Mouse (Mus musculus): ENCODE measurements around the gene Rgs8. TPM values are rescaled to one million over a fixed set of nuclear protein-coding genes. Genes with fewer than 3 reads are reported as not detected.

Gene Rgs8
- polyA plus RNA-seq, 1 experiment from 2014 or later: 0.23 TPM

DNA sequence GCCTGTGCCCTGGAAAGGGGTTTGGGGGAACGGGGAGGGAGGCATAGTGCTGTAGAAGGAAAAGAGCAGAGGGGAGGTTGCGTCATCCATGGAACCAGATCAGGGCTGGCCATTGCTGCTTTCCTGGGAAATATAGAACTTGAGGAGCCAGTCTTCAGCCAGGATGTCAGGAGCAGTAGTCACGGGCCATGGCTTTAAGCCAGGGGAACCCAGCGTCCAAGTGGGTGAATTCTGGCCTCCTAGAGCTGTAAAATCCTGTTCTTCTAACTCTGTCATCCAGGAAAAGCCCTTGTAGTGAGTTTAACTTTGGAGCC, 8.8 kb downstream of the Rgs8 start:
- Histone ChIP-seq H3K9me3 (no peaks in the 10 kb centered on the region), H3K27me3 (replicated peaks) (peaks cover 7% of the 10 kb centered on the region), H3K4me1 (replicated peaks) (peaks cover 14% of the 10 kb centered on the region), H3K27ac (no peak overlapping the region), H3K4me3 (replicated peaks) (no peak overlapping the region), H3K4me2 (replicated peaks) (0 out of 2 replicates have a peak overlapping the region, but pooled peaks have one; percentile 28), H3K36me3 (no peaks in the 10 kb centered on the region), H3K9ac (no peak overlapping the region)
- ATAC-seq: peak; percentile 54
- 34% methylated on average over 4 of the region's 4 CpGs for WGBS

- no peaks in the 10 kb centered on the region for H3K9me3 ChIP-seq
- no peaks in the 10 kb centered on the region for H3K36me3 ChIP-seq
- peaks cover 7% of the 10 kb centered on the region for H3K27me3 ChIP-seq (replicated peaks)
- H3K4me2 ChIP-seq (replicated peaks): no peak overlapping the region
- peaks cover 14% of the 10 kb centered on the region for H3K4me1 ChIP-seq (replicated peaks)
- no peak overlapping the region for H3K27ac ChIP-seq
- H3K4me3 ChIP-seq (replicated peaks): no peak overlapping the region
- ATAC-seq: no peak
- WGBS: 37% methylated on average over 4 of the region's 4 CpGs
- H3K9ac ChIP-seq: no peak overlapping the region
Observed at GRCm38 (mm10) chr1:153662362-153662761, 9.5 kb downstream of the Rgs8 start.

- Histone ChIP-seq H3K4me1 (replicated peaks) (peaks cover 14% of the 10 kb centered on the region), H3K4me3 (replicated peaks) (no peak overlapping the region), H3K36me3 (no peaks in the 10 kb centered on the region), H3K27me3 (replicated peaks) (peaks cover 13% of the 10 kb centered on the region), H3K27ac (no peak overlapping the region), H3K4me2 (replicated peaks) (no peak overlapping the region), H3K9me3 (no peaks in the 10 kb centered on the region), H3K9ac (no peak overlapping the region)
- WGBS: 19% methylated on average over 10 of the region's 10 CpGs
- no peak for ATAC-seq
Observed at GRCm38 (mm10) chr1:153665066-153665715, 12.4 kb downstream of the Rgs8 start.

DNA sequence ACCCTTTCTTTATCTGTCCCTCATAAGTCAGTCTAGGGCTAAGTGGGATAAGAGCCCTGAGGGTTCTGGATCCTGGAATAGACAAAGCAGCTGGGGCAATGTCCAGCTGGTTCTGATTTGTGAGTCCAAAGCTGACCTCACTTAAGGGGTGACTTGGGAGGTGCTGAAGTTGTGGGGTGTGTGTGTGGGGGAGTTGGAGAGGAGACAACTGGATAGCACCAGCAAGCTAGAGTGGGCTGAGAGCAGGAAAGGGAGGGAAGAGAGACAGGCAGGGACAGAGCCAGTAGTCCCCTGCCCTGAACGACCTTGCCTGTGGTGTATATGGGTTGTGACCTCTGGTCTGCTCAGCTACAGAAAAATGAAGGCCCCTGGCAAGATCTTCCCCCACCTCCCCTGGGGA, 13.4 kb downstream of the Rgs8 start:
- Histone ChIP-seq H3K27me3 (replicated peaks) (peaks cover 13% of the 10 kb centered on the region), H3K36me3 (no peaks in the 10 kb centered on the region), H3K27ac (no peak overlapping the region), H3K4me3 (replicated peaks) (no peak overlapping the region), H3K9ac (no peak overlapping the region), H3K4me1 (replicated peaks) (peaks cover 14% of the 10 kb centered on the region), H3K4me2 (replicated peaks) (no peak overlapping the region), H3K9me3 (no peaks in the 10 kb centered on the region)
- no peak for ATAC-seq
- WGBS: 6% methylated on average over 1 of the region's 1 CpGs

DNA sequence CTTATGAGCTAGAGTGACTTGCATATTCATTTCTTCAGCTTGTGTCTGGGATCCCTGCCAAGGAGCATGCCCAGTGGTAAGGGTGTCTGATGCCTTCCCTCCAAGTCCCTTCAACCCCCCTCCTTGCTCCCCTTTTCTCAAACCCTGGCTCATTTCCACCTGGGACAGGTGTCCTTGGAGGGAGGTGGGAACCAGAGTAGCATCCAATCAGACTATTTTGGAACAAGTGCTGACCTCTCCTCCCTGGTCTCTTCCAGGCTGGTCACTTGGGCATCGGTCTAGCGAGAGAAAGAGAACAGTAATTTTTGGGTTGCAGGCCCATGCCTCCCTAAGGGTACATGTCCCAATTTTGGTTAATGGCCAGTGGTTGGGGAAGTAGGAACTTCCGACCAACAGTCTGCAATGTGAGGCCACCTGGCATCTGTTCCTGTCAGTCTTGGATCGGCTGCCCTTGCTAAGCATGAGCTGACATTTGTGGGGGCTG, 14.5 kb downstream of the Rgs8 start:
- Histone ChIP-seq H3K4me2 (replicated peaks) (no peak overlapping the region), H3K27me3 (replicated peaks) (peaks cover 13% of the 10 kb centered on the region), H3K9ac (no peak overlapping the region), H3K27ac (no peak overlapping the region), H3K4me1 (replicated peaks) (0 out of 2 replicates have a peak, but pooled peaks cover 9% of the 10 kb centered on the region), H3K36me3 (no peaks in the 10 kb centered on the region), H3K4me3 (replicated peaks) (no peak overlapping the region), H3K9me3 (no peaks in the 10 kb centered on the region)
- no peak for ATAC-seq
- 67% methylated on average over 4 of the region's 4 CpGs for WGBS

- no peak overlapping the region for H3K9ac ChIP-seq
- no peaks in the 10 kb centered on the region for H3K36me3 ChIP-seq
- ATAC-seq: no peak
- no peak overlapping the region for H3K27ac ChIP-seq
- H3K4me2 ChIP-seq (replicated peaks): no peak overlapping the region
- 0 out of 2 replicates have a peak, but pooled peaks cover 9% of the 10 kb centered on the region for H3K4me1 ChIP-seq (replicated peaks)
- H3K27me3 ChIP-seq (replicated peaks): peaks cover 13% of the 10 kb centered on the region
- H3K4me3 ChIP-seq (replicated peaks): no peak overlapping the region
- H3K9me3 ChIP-seq: no peaks in the 10 kb centered on the region
- WGBS: 84% methylated on average over 5 of the region's 5 CpGs
Observed at GRCm38 (mm10) chr1:153667781-153668180, 15.0 kb downstream of the Rgs8 start.

DNA sequence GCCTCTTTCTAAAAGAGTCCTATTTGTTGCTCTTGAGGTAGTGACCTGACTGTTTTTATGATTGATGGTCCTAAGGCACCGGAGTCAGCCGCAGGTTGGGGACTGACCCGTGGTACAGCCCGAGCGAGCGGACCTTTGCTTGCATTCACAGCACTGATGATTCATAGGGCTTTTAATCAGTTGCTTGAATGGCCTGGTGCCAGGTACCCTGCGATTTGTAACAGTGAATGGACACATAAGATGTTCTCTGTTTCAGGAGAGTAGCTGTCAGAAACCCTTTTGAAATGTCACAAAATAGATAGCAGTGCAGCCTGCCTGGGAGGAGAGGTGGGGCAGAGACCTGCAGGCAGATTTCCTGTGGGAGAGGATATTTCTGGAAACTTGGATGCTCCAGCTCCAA, 16.3 kb downstream of the Rgs8 start:
- H3K27me3 ChIP-seq (replicated peaks): peaks cover 13% of the 10 kb centered on the region
- no peaks in the 10 kb centered on the region for H3K36me3 ChIP-seq
- no peak overlapping the region for H3K9ac ChIP-seq
- no peak overlapping the region for H3K27ac ChIP-seq
- ATAC-seq: no peak
- WGBS: 45% methylated on average over 7 of the region's 7 CpGs
- H3K4me2 ChIP-seq (replicated peaks): no peak overlapping the region
- H3K4me1 ChIP-seq (replicated peaks): 0 out of 2 replicates have a peak, but pooled peaks cover 9% of the 10 kb centered on the region
- H3K9me3 ChIP-seq: no peaks in the 10 kb centered on the region
- H3K4me3 ChIP-seq (replicated peaks): no peak overlapping the region

DNA sequence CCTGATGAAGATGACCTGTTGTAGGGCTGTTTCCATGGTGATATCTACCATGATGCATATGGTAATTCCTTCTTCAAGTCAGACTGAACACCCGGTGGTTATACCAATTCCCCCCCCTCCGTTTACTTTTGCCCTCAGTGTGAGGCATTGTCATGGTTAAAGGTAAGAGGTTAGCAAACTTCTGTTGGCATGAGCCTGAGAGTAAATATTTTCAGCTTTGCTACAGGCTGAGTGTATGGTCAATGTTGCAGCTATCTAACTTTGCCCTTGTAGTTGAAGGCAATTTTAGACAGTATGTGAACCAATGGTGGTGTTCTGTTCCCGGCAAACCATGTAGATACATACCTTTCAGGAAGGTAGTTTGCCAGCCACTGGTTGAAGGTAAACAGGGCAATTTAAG, 16.9 kb downstream of the Rgs8 start:
- Histone ChIP-seq H3K4me3 (replicated peaks) (no peak overlapping the region), H3K9ac (no peak overlapping the region), H3K4me2 (replicated peaks) (no peak overlapping the region), H3K4me1 (replicated peaks) (0 out of 2 replicates have a peak, but pooled peaks cover 9% of the 10 kb centered on the region), H3K9me3 (no peaks in the 10 kb centered on the region), H3K27ac (no peak overlapping the region), H3K27me3 (replicated peaks) (peaks cover 13% of the 10 kb centered on the region), H3K36me3 (no peaks in the 10 kb centered on the region)
- no peak for ATAC-seq
- 56% methylated on average over 3 of the region's 3 CpGs for WGBS

- Histone ChIP-seq H3K27me3 (replicated peaks) (peaks cover 6% of the 10 kb centered on the region; the same call in 1 of the 2 replicates), H3K4me1 (replicated peaks) (0 out of 2 replicates have a peak, but pooled peaks cover 1% of the 10 kb centered on the region), H3K9ac (no peak overlapping the region), H3K4me3 (replicated peaks) (no peak overlapping the region), H3K27ac (no peak overlapping the region), H3K36me3 (no peaks in the 10 kb centered on the region), H3K4me2 (replicated peaks) (no peak overlapping the region), H3K9me3 (no peaks in the 10 kb centered on the region)
- no peak for ATAC-seq
- 85% methylated on average over 3 of the region's 3 CpGs for WGBS
Observed at GRCm38 (mm10) chr1:153671352-153671751, 18.5 kb downstream of the Rgs8 start.

DNA sequence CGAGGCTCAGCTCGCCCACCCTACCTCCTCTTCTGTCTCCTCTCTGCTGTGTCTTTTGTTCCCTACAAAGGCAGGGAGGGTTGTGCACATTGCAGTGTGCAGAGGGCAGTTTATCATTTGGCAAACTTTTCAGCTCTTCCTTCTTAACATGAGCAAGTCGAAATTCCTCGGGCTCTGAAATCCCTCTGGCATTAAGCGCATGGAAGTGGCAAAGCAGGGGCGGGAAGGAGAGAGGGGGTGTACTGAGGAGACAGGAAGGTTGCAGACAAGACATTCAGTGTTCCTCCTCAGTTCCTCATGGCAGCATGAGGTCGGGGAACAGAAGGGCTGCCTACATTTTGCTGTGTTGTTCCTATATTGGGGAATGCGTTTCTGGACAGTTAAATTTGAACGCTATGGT, 19.9 kb downstream of the Rgs8 start:
- Histone ChIP-seq H3K36me3 (no peaks in the 10 kb centered on the region), H3K27ac (no peak overlapping the region), H3K27me3 (replicated peaks) (peaks cover 3% of the 10 kb centered on the region; the same call in 1 of the 2 replicates), H3K9ac (no peak overlapping the region), H3K4me1 (replicated peaks) (no peaks in the 10 kb centered on the region), H3K4me3 (replicated peaks) (no peak overlapping the region), H3K9me3 (no peaks in the 10 kb centered on the region), H3K4me2 (replicated peaks) (no peak overlapping the region)
- WGBS: 66% methylated on average over 9 of the region's 9 CpGs
- no peak for ATAC-seq

DNA sequence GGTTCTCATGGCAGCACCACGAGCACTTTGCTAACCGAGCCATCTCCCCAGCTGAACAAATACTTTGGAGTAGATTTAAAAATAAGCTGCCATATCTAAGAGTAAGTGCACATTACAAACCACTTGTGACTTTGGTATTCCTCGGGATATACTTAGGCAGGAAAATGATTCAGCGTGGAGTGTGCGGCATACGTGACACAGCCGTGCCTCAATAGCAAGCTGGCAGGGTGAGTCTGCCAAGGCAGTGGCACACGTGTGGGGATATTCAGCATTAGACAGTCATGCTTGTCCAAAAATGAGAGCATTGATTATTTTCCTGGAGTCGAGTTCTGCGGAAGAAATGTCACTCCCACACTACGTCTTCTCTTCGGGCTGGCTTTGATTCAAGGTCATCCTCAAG, 21.1 kb downstream of the Rgs8 start:
- ATAC-seq: no peak
- Histone ChIP-seq H3K4me2 (replicated peaks) (no peak overlapping the region), H3K4me3 (replicated peaks) (no peak overlapping the region), H3K4me1 (replicated peaks) (no peaks in the 10 kb centered on the region), H3K9ac (no peak overlapping the region), H3K27ac (no peak overlapping the region), H3K27me3 (replicated peaks) (no peaks in the 10 kb centered on the region; the same call in 1 of the 2 replicates), H3K36me3 (no peaks in the 10 kb centered on the region), H3K9me3 (no peaks in the 10 kb centered on the region)
- 80% methylated on average over 12 of the region's 12 CpGs for WGBS

- Histone ChIP-seq H3K4me2 (replicated peaks) (no peak overlapping the region), H3K27me3 (replicated peaks) (no peaks in the 10 kb centered on the region; the same call in 1 of the 2 replicates), H3K4me3 (replicated peaks) (no peak overlapping the region), H3K9me3 (no peaks in the 10 kb centered on the region), H3K27ac (no peak overlapping the region), H3K36me3 (no peaks in the 10 kb centered on the region), H3K4me1 (replicated peaks) (0 out of 2 replicates have a peak, but pooled peaks cover 4% of the 10 kb centered on the region), H3K9ac (no peak overlapping the region)
- 56% methylated on average over 4 of the region's 4 CpGs for WGBS
- no peak for ATAC-seq
Observed at GRCm38 (mm10) chr1:153675591-153675990, 22.8 kb downstream of the Rgs8 start.

DNA sequence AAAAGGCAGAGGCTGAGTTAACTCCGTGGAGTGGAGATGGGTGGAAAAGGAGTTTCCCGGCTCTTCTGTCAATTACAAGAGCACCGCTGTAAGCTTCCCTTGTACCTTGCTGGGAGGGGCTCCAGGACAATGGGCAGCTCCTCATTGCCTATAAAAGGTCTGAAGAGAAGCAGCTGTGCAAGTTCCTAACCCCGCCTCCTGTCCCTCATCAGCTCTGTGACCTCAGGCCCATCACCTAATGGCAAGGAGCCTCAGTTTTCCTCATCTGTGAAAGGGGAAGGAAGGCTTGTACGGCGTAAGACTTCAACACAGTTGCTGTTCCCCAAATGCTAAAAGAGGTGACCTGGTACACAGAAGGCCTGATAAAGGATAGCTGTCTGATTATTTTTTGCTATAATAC, 24.8 kb downstream of the Rgs8 start:
- H3K27me3 ChIP-seq (replicated peaks): no peaks in the 10 kb centered on the region; the same call in 1 of the 2 replicates
- H3K4me2 ChIP-seq (replicated peaks): no peak overlapping the region
- no peaks in the 10 kb centered on the region for H3K9me3 ChIP-seq
- no peaks in the 10 kb centered on the region for H3K36me3 ChIP-seq
- WGBS: 56% methylated on average over 6 of the region's 6 CpGs
- no peak overlapping the region for H3K27ac ChIP-seq
- no peak overlapping the region for H3K9ac ChIP-seq
- H3K4me1 ChIP-seq (replicated peaks): 0 out of 2 replicates have a peak, but pooled peaks cover 4% of the 10 kb centered on the region
- H3K4me3 ChIP-seq (replicated peaks): no peak overlapping the region
- no peak for ATAC-seq
